Mouse (Mus musculus) MEL (cell line): Measurements from ENCODE around the gene Erg. TPM values are rescaled to one million over a fixed set of nuclear protein-coding genes. Genes with fewer than 3 reads are reported as not detected.

Experiments used
- DNase-seq: peaks from one replicate; pipeline ENCODE4 v3.0.0; 2011; ENCODE audit warnings: low read depth, low spot score
- H3K27ac ChIP-seq: 2 replicates; pipeline ENCODE4 v1.5.1; 2012; ENCODE audit warnings: low read depth, mild to moderate bottlenecking, control low read depth, low read length, moderate library complexity; ENCODE audit not compliant: control insufficient read depth
- H3K27me3 ChIP-seq, 2 experiments: fragments of 150-350 bp in 1 of 2; sonication (generic) in 1 of 2; 2 replicates each; pipeline ENCODE4 v1.6.1; 2012; ENCODE audit warnings: low read length in 2 of 2, mild to moderate bottlenecking in 2 of 2, improper control_type of control experiment in 1 of 2, moderate library complexity in 1 of 2; ENCODE audit not compliant: insufficient read depth in 2 of 2, control insufficient read depth in 1 of 2
- H3K36me3 ChIP-seq, 2 experiments: 2 replicates each; pipeline ENCODE4 v1.6.1; 2012 to 2014; ENCODE audit warnings: low read length in 2 of 2, improper control_type of control experiment in 1 of 2, inconsistent platforms in 1 of 2, mild to moderate bottlenecking in 1 of 2; ENCODE audit not compliant: insufficient read depth in 2 of 2, control insufficient read depth in 1 of 2
- H3K4me1 ChIP-seq, 2 experiments: fragments of 150-350 bp in 1 of 2; sonication (generic) in 1 of 2; 2 replicates each; pipeline ENCODE4 v1.6.1; 2012; ENCODE audit warnings: low read length in 2 of 2, improper control_type of control experiment in 1 of 2, mild to moderate bottlenecking in 1 of 2; ENCODE audit not compliant: insufficient read depth in 2 of 2, control insufficient read depth in 1 of 2
- H3K4me3 ChIP-seq, 2 experiments: fragments of 150-350 bp in 1 of 2; sonication (generic) in 1 of 2; 2 replicates each; pipeline ENCODE4 v1.5.1; 2012; ENCODE audit warnings: low read depth in 2 of 2, low read length in 2 of 2, mild to moderate bottlenecking in 2 of 2, moderate library complexity in 2 of 2, control low read depth in 1 of 2, improper control_type of control experiment in 1 of 2; ENCODE audit not compliant: control insufficient read depth in 1 of 2, insufficient read depth in 1 of 2
- H3K79me2 ChIP-seq: 2 replicates; pipeline ENCODE4 v1.6.1; 2012; ENCODE audit warnings: mild to moderate bottlenecking, low read length, moderate library complexity; ENCODE audit not compliant: control insufficient read depth, poor library complexity, insufficient read depth
- H3K9ac ChIP-seq: 2 replicates; pipeline ENCODE4 v1.6.1; 2012; ENCODE audit warnings: low read depth, mild to moderate bottlenecking, control low read depth, low read length, moderate library complexity; ENCODE audit not compliant: control insufficient read depth, poor library complexity, severe bottlenecking
- H3K9me3 ChIP-seq: fragments of 150-350 bp; sonication (generic); replicated peaks from 2 replicates; pipeline ENCODE4 v1.6.1; 2012; ENCODE audit warnings: mild to moderate bottlenecking, low read length, improper control_type of control experiment, moderate library complexity; ENCODE audit not compliant: insufficient read depth
- BHLHE40 ChIP-seq: IDR thresholded peaks from 2 replicates; pipeline ENCODE4 v1.6.1; 2012; ENCODE audit warnings: low read depth, mild to moderate bottlenecking, inconsistent platforms, low read length, improper control_type of control experiment, borderline replicate concordance
- CHD2 ChIP-seq: IDR thresholded peaks from 2 replicates; pipeline ENCODE4 v1.6.1; 2011; ENCODE audit warnings: low read length, improper control_type of control experiment
- CTCF ChIP-seq, 3 experiments: IDR thresholded peaks in 2 of 3; conservative IDR thresholded peaks in 1 of 3; 2 replicates each; pipeline ENCODE4 v1.5.1; 2011 to 2012; ENCODE audit warnings: low read length in 3 of 3, low read depth in 2 of 3, mild to moderate bottlenecking in 2 of 3, improper control_type of control experiment in 1 of 3, inconsistent platforms in 1 of 3, mixed read lengths in 1 of 3, moderate library complexity in 1 of 3; ENCODE audit not compliant: control insufficient read depth in 1 of 3, insufficient read depth in 1 of 3, poor library complexity in 1 of 3, severe bottlenecking in 1 of 3
- E2F4 ChIP-seq: IDR thresholded peaks from 2 replicates; pipeline ENCODE4 v1.6.1; 2011; ENCODE audit warnings: low read depth, low read length, improper control_type of control experiment, borderline replicate concordance
- ELF1 ChIP-seq: IDR thresholded peaks from 2 replicates; pipeline ENCODE4 v1.6.1; 2014; ENCODE audit warnings: low read depth, mild to moderate bottlenecking, inconsistent platforms, low read length, improper control_type of control experiment, moderate library complexity
- EP300 ChIP-seq, 2 experiments: IDR thresholded peaks; 2 replicates each; pipeline ENCODE4 v1.6.1; 2011; ENCODE audit warnings: improper control_type of control experiment in 2 of 2, low read length in 2 of 2, low read depth in 1 of 2, mild to moderate bottlenecking in 1 of 2
- ETS1 ChIP-seq: IDR thresholded peaks from 2 replicates; pipeline ENCODE4 v1.6.1; 2012; ENCODE audit warnings: low read depth, mild to moderate bottlenecking, inconsistent platforms, low read length, improper control_type of control experiment, moderate library complexity
- GABPA ChIP-seq: IDR thresholded peaks from 2 replicates; pipeline ENCODE4 v1.6.1; 2012; ENCODE audit warnings: low read depth, mild to moderate bottlenecking, inconsistent platforms, low read length, improper control_type of control experiment, moderate library complexity
- GATA1 ChIP-seq: IDR thresholded peaks from 2 replicates; pipeline ENCODE4 v1.6.1; 2011; ENCODE audit warnings: low read depth, low read length, improper control_type of control experiment
- JUND ChIP-seq: IDR thresholded peaks from 2 replicates; pipeline ENCODE4 v1.6.1; 2011; ENCODE audit warnings: low read depth, mild to moderate bottlenecking, improper control_type of control experiment, low read length
- MAFK ChIP-seq: IDR thresholded peaks from 2 replicates; pipeline ENCODE4 v1.6.1; 2011; ENCODE audit warnings: low read depth, mild to moderate bottlenecking, low read length, improper control_type of control experiment, borderline replicate concordance
- MAX ChIP-seq: IDR thresholded peaks from 2 replicates; pipeline ENCODE4 v1.6.1; 2011; ENCODE audit warnings: low read length, improper control_type of control experiment
- MEF2A ChIP-seq: IDR thresholded peaks from 2 replicates; pipeline ENCODE4 v1.6.1; 2014; ENCODE audit warnings: low read depth, mild to moderate bottlenecking, inconsistent platforms, low read length, improper control_type of control experiment; ENCODE audit not compliant: poor library complexity, insufficient replicate concordance, severe bottlenecking; ENCODE audit errors: extremely low read depth
- MXI1 ChIP-seq: IDR thresholded peaks from 2 replicates; pipeline ENCODE4 v1.6.1; 2011; ENCODE audit warnings: mild to moderate bottlenecking, low read depth, low read length, improper control_type of control experiment
- MYB ChIP-seq: IDR thresholded peaks from 2 replicates; pipeline ENCODE4 v1.6.1; 2011; ENCODE audit warnings: mild to moderate bottlenecking, low read depth, low read length, improper control_type of control experiment
- MYC ChIP-seq: IDR thresholded peaks from 2 replicates; pipeline ENCODE4 v1.6.1; 2011; ENCODE audit warnings: low read depth, mild to moderate bottlenecking, low read length, improper control_type of control experiment, moderate library complexity
- NRF1 ChIP-seq: IDR thresholded peaks from 2 replicates; pipeline ENCODE4 v1.6.1; 2014; ENCODE audit warnings: low read depth, mild to moderate bottlenecking, inconsistent platforms, low read length, improper control_type of control experiment, moderate library complexity; ENCODE audit not compliant: poor library complexity, insufficient read depth, severe bottlenecking
- POLR2A ChIP-seq, 2 experiments: IDR thresholded peaks; 2 replicates each; pipeline ENCODE4 v1.6.1; 2011 to 2012; ENCODE audit warnings: low read length in 2 of 2, mild to moderate bottlenecking in 2 of 2, control low read depth in 1 of 2, improper control_type of control experiment in 1 of 2, low read depth in 1 of 2, moderate library complexity in 1 of 2; ENCODE audit not compliant: control insufficient read depth in 1 of 2, insufficient read depth in 1 of 2, poor library complexity in 1 of 2
- POLR2AphosphoS5 ChIP-seq: IDR thresholded peaks from 2 replicates; pipeline ENCODE4 v1.6.1; 2012; ENCODE audit warnings: low read depth, borderline replicate concordance, mild to moderate bottlenecking, inconsistent platforms, low read length, moderate library complexity, mixed read lengths
- RAD21 ChIP-seq: IDR thresholded peaks from 2 replicates; pipeline ENCODE4 v1.6.1; 2011; ENCODE audit warnings: mild to moderate bottlenecking, low read depth, low read length, improper control_type of control experiment
- RCOR1 ChIP-seq: IDR thresholded peaks from 2 replicates; pipeline ENCODE4 v1.6.1; 2012; ENCODE audit warnings: low read depth, mild to moderate bottlenecking, inconsistent platforms, low read length, improper control_type of control experiment
- TAL1 ChIP-seq: IDR thresholded peaks from 2 replicates; pipeline ENCODE4 v1.6.1; 2012; ENCODE audit warnings: mild to moderate bottlenecking, inconsistent platforms, low read length, moderate library complexity, mixed read lengths
- UBTF ChIP-seq: IDR thresholded peaks from 2 replicates; pipeline ENCODE4 v1.6.1; 2012; ENCODE audit warnings: low read depth, mild to moderate bottlenecking, inconsistent platforms, low read length, improper control_type of control experiment, moderate library complexity, borderline replicate concordance; ENCODE audit not compliant: insufficient read depth
- USF1 ChIP-seq: IDR thresholded peaks from 2 replicates; pipeline ENCODE4 v1.6.1; 2014; ENCODE audit warnings: low read depth, mild to moderate bottlenecking, inconsistent platforms, low read length, improper control_type of control experiment, moderate library complexity
- ZC3H11A ChIP-seq: IDR thresholded peaks from 2 replicates; pipeline ENCODE4 v1.6.1; 2012; ENCODE audit warnings: low read depth, mild to moderate bottlenecking, inconsistent platforms, low read length, improper control_type of control experiment
- ZKSCAN1 ChIP-seq: IDR thresholded peaks from 2 replicates; pipeline ENCODE4 v1.6.1; 2012; ENCODE audit warnings: low read depth, mild to moderate bottlenecking, inconsistent platforms, low read length, improper control_type of control experiment, moderate library complexity
- ZMIZ1 ChIP-seq: IDR thresholded peaks from 2 replicates; pipeline ENCODE4 v1.6.1; 2012; ENCODE audit warnings: low read depth, mild to moderate bottlenecking, inconsistent platforms, low read length, improper control_type of control experiment, moderate library complexity
- polyA plus RNA-seq, 2 experiments: library from polyadenylated mRNA; stranded (reverse) in 1 of 2; unstranded in 1 of 2; fragments of >175 nt in 1 of 2; fragments of >200 nt in 1 of 2; gene quantifications; 2 replicates each; pipeline versions ENCODE4 v1.2.1 to v1.2.4; 2012; ENCODE audit warnings: low replicate concordance in 2 of 2, low read depth in 1 of 2; ENCODE audit not compliant: insufficient read length in 2 of 2, insufficient read depth in 1 of 2, missing spikeins in 1 of 2
- total RNA-seq: library from RNA; depleted of rRNA; stranded (reverse); fragments of 300-350 nt; gene quantifications from 2 replicates; pipeline ENCODE4 v1.2.3, GENCODE M21; 2012

Gene Erg
- total and polyA plus RNA-seq, 3 experiments, result 0.11 to 0.27 TPM; not detected in 1

GRCm38 (mm10) chr16:95422658-95423073 is 163.7 kb downstream of the Erg start:
- TF ChIP-seq CTCF (IDR thresholded peaks at IDR 0.05 in 2 of 3, conservative IDR thresholded peaks at IDR 0.05 in 1 of 3; ENCODE audit: control insufficient read depth in 1 of 3, insufficient read depth in 1 of 3, low read depth in 2 of 3, low read length in 3 of 3, poor library complexity in 1 of 3, severe bottlenecking in 1 of 3) (no peak), ZKSCAN1 (no peak), RCOR1 (no peak), MEF2A (no peak), MYB (no peak), GABPA (no peak), UBTF (no peak), ZC3H11A (no peak), USF1 (no peak), E2F4 (no peak), RAD21 (no peak)
- H3K9ac ChIP-seq, result no peak overlapping the region
- no peak overlapping the region for H3K27ac ChIP-seq
- DNase-seq, result no peak
- peaks cover 1 to 2% of the 10 kb centered on the region in 2 experiments; a peak in 2 of 4 replicates for H3K27me3 ChIP-seq
- no peaks in the 10 kb centered on the region for H3K4me1 ChIP-seq
- H3K4me3 ChIP-seq, result no peak overlapping the region
- H3K36me3 ChIP-seq, result no peaks in the 10 kb centered on the region
- no peaks in the 10 kb centered on the region for H3K79me2 ChIP-seq
- H3K9me3 ChIP-seq, result no peaks in the 10 kb centered on the region

GRCm38 (mm10) chr16:95421235-95421886 is 165.0 kb downstream of the Erg start:
- no peak for TF ChIP-seq ZKSCAN1
- TF ChIP-seq TAL1, result no peak
- TF ChIP-seq MEF2A, result no peak
- no peak for TF ChIP-seq MAX
- TF ChIP-seq CHD2, result no peak
- TF ChIP-seq MAFK, result no peak
- TF ChIP-seq NRF1, result no peak
- no peak for TF ChIP-seq ELF1
- TF ChIP-seq MXI1, result no peak
- no peak for TF ChIP-seq BHLHE40
- no peak for TF ChIP-seq MYC
- no peak for TF ChIP-seq ZMIZ1
- no peak for TF ChIP-seq USF1
- no peak for TF ChIP-seq ETS1
- TF ChIP-seq POLR2AphosphoS5, result no peak
- TF ChIP-seq POLR2A (IDR thresholded peaks at IDR 0.05; ENCODE audit: control insufficient read depth in 1 of 2, insufficient read depth in 1 of 2, low read depth in 1 of 2, low read length in 2 of 2, poor library complexity in 1 of 2), result no peak
- no peak for TF ChIP-seq ZC3H11A
- no peak for TF ChIP-seq GATA1
- no peak for TF ChIP-seq JUND
- no peak for TF ChIP-seq EP300 (IDR thresholded peaks at IDR 0.05; ENCODE audit: low read depth in 1 of 2, low read length in 2 of 2)
- TF ChIP-seq, all 39 proteins: peak for 0
- Histone ChIP-seq H3K9me3 (no peaks in the 10 kb centered on the region), H3K79me2 (no peaks in the 10 kb centered on the region), H3K4me1 (no peaks in the 10 kb centered on the region), H3K4me3 (no peak overlapping the region), H3K36me3 (no peaks in the 10 kb centered on the region), H3K27me3 (peaks cover 1 to 2% of the 10 kb centered on the region in 2 experiments; a peak in 2 of 4 replicates), H3K9ac (no peak overlapping the region), H3K27ac (no peak overlapping the region)
- DNase-seq, result no peak
